Mouse (Mus musculus): Measurements from ENCODE around the gene Xrn2.

DNA sequence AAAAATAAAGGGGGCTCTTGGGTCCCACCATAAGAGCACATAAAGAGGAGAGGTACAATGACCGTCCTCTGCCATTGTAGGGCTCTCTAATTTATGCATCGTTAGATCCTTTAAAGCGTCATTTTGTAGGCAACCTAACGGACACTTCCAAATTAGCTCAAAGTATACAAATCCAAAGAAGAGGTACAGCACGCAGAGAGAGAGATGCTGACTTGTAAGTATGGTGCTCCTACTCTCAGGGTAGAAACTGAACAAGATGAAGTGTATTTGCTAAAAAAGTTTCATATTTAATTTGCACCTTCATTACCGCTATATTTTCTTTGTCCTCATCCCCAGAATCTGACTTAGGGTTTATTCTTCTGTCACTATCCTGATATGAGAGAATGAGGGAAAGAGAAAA, 73.1 kb downstream of the Xrn2 start:
- TF ChIP-seq GATA1 (IDR thresholded peaks at IDR 0.05; ENCODE audit: low read length) (no peak), TAL1 (IDR thresholded peaks at IDR 0.05; ENCODE audit: low read length) (no peak)
